Mouse (Mus musculus): ENCODE measurements around the gene Mutyh. TPM values are rescaled to one million over a fixed set of nuclear protein-coding genes. Genes with fewer than 3 reads are reported as not detected.

Mutyh gene
- 1 to 10 TPM; 1.3 TPM for total RNA-seq (2021)
- long read RNA-seq, experiment 1, partial matches to known transcripts, result 1 of 1 reads
- long read RNA-seq, experiment 1, other reads (novel, unspliced or antisense), result 0 of 1 reads
- long read RNA-seq, experiment 2, result 0 reads

DNA sequence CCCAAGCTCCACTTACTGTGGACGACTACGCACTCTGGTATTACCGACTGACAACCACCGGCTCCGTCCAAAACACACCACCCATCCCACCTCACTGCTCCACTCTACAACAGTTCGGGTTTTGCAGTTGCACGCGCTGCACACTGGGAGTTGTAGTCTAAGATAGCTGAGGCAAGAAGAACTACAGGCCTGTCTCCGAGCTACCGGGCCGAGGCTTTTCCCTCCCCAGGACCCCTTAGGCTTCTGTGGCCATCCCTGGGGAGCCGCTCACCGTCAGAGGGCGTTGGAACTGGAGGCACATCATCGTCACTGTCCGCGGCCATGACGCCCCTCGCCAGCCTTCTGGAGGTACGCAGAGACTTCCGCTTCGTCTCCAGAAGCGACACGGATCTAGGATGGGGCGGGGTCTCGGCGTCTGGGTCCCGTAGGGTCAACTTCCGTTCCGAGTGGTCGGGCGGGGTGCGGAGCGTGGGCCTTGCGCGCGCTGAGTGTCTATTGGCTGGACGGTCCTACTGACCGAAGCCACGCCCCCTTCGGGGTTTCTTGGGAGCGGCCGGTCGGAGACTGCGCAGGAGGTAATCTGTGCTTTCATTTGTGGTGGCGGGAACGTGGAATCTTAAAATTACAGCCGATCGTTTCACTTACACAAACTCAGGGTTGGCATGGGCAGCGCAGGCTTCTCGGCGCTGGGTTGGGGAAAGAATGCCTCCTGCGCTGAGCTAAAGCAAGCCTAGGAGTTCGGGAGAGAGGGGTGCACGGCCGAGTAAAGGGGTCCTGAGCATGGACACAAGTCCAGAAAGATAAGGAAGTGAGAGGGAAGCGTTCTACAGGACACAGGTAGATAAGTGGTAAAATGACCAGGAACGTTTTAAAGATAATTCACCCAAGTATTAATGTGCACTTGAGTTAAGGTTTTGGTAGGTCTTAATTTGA is at the start of gene Mutyh, which contains the start of gene Toe1:
TSS of gene Mutyh (plus strand) at position 527 of the 933 bp plus-strand sequence.
TSS of gene Toe1 (minus strand) at position 444 of the 933 bp plus-strand sequence.
- peak; percentile 93 to 97 for DNase-seq

DNA sequence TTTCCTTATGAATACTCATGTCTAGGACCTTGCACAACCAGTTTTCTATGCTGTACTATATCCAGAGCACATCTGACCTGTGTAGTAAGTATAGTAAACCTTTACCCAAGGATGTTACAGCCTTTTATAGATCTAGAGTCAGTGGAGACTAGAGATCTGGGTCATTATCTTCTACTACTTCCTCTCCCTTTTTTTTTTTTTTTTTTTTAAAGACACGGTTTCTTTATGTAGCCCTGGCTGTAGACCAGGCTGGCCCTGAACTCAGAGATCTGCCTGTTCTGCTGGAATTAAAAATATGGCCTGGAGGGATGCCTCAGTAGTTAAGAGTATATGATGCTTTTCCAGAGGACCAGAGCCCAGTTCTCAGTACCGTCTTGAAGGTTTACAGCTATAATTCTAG is 45.6 kb upstream of the Mutyh start:
- DNase-seq, result no peak

- DNase-seq, result no peak
Measured at GRCm38 (mm10) chr4:116764001-116764400, 43.5 kb upstream of the Mutyh start.

GRCm38 (mm10) chr4:116768510-116768909 is 39.0 kb upstream of the Mutyh start:
- no peak for DNase-seq

- no peak for DNase-seq
Measured at GRCm38 (mm10) chr4:116769060-116769459, 38.5 kb upstream of the Mutyh start.

DNA sequence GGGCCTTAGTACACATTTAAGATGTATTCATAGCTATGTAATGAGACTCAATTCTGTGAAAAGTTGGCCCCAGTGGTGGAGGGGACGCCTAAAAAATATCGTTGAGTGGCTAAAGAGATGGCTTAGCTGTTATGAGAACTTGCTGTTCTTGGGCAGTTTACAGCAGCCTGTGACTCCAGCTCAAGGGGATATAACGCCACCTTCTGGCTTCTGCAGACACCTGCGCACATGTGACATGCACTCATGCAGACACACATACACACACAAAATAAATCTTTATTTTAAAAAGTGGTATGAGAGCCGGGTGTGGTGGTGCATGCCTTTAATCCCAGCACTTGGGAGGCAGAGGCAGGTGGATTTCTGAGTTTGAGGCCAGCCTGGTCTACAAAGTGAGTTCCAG is 31.1 kb upstream of the Mutyh start:
- DNase-seq, result no peak

DNA sequence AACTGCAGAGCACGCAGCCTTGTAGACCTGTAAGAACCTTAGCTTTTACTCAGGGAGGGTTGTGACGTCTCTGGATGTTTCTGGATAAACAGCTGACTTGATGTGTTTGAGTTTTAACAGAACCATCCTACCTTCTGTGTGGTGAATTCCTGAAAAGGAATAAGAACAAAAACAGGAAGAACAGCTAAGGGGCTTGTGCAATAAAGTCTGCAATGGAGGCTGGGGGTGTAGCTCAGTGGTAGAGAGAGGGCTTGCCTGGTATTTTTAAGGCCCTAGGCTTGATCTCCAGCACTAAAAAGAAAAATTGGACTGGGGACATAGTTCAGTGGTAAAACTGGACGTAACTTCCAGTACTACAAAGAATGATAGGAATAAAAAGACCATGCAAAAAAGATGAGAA is 30.4 kb upstream of the Mutyh start:
- no peak for DNase-seq

DNA sequence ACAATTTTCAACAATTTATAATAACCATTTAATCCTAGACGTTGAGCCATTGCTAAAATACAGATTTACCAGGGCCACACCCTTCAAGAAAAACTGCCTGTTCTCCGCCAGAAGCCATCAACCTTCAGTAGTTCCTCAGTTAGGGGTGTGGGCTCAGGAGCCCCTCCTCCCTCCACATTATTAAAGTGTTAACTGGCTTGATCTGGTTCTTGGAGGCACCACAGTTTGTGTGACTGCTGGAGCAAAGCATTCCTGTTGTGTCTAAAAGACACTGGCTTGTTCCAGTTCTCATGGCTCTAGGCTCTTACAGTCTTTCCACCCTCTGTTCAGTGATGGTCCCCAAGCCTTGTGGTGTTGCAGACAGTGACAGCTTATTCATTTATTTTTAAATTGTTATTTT is 27.0 kb upstream of the Mutyh start:
- DNase-seq, result no peak

GRCm38 (mm10) chr4:116781366-116781765 is 26.2 kb upstream of the Mutyh start:
- DNase-seq, result no peak

GRCm38 (mm10) chr4:116782171-116782570 is 25.4 kb upstream of the Mutyh start:
- DNase-seq, result no peak

- DNase-seq, result no peak
Measured at GRCm38 (mm10) chr4:116786587-116786986, 20.9 kb upstream of the Mutyh start.

DNA sequence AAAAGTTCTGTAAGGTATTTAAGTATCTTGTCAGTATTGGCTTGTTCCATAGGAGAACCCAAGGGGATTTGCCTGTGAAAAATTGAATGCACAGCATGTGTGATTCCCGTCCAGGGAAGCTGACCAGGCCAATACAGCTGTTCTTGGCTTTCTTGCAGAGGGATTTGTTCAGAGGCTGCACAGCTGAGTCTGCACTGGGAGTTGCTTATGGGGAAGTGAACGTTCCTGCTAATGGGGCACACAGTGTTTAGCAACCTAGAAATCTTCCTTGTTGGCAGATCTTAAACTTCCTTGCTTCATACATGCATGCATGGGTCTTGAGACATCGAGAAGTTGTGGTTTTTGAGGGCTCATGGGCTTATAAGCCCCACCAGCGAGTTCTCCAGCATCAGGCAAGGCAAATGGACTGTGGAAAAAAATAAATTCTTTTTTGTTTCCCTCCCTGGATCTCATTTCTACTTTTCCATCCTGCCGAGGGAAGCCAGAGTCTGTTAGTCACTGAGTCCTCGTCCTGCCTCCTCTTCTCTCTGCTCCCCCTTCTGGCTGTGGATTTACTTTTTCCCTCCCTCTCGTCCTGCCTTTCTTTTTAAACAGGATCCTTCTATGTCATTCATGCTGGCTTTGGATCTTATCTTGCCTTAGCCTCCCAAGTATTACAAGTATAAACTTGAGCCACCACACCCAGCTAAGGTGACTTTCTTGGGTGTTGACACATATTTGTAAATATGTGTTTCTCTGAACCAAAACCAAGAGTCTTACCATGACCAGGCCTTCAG is 19.4 kb upstream of the Mutyh start:
- peak; percentile 35 to 40 for DNase-seq

GRCm38 (mm10) chr4:116788956-116789355 is 18.6 kb upstream of the Mutyh start:
- peak; percentile 78 to 91 for DNase-seq

- DNase-seq, result no peak
Measured at GRCm38 (mm10) chr4:116792453-116792852, 15.1 kb upstream of the Mutyh start.

GRCm38 (mm10) chr4:116794273-116794672 is 13.2 kb upstream of the Mutyh start:
- no peak for DNase-seq

- DNase-seq, result peak; percentile 55 to 71
Measured at GRCm38 (mm10) chr4:116796442-116797110, 10.9 kb upstream of the Mutyh start.

DNA sequence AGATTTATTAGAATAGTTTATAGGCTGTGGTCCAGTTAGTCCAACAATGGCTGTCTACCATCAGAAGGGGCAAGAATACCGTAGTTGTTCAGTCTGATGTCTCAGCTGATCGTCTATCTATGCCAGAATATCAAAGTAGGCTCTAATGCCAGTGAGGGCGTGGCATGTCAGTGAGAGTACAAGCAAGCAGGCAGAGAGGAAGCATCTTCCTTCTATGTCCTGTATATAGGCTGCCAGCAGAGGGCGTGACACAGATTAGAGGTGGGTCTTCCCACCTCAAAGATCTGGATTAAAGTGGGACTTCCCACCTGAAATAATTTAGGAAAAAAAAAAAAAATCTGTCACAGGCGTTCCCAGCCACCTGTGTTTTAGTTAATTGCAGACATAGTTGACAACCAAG is 7.6 kb upstream of the Mutyh start:
- no peak for DNase-seq

DNA sequence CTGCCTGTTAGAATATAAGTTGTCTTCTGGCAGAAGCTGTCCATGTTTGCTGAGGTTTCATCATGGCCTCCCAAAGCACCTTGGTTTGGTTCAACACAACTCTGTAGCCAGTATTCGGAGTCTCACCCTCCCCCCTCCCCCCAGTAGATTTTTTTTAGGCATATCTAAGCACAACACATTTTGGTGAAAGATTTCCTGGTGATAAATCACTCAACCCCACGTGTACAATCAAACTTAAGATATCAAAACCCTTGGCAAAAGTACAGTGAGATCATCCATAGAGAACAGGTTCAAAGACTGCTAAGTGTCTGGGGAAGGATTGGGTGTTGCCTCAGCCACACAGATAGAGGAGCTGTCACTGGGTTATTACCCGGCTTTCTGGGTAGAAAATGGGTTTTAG is 3.5 kb downstream of the Mutyh start:
- no peak for DNase-seq

- no peak for DNase-seq
Measured at GRCm38 (mm10) chr4:116815276-116815675, 7.8 kb downstream of the Mutyh start.

DNA sequence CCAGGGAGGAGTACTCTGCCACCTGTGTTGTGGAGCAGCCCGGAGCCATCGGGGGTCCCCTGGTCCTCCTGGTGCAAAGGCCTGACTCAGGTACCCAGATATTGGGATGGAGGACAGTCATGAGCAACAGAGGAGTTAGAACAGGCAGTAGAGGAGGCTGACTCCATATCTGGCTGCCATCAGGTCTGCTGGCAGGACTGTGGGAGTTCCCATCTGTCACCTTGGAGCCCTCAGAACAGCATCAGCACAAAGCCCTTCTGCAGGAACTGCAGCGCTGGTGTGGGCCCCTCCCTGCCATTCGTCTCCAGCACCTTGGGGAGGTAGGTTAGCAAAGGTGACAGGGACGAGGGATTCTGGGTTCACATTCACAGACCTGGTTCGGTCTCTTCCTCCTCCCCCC is 10.0 kb downstream of the Mutyh start:
- DNase-seq, result no peak

GRCm38 (mm10) chr4:116819968-116820901 is 12.7 kb downstream of the Mutyh start:
- DNase-seq, result no peak
